Mouse (Mus musculus): Measurements from ENCODE around the gene Hsd17b14.
"Not testable (repeated sequence)": the region's sequence is repeated elsewhere in the genome, so short reads cannot be mapped to it uniquely, and the experiment has no call there.

Gene Hsd17b14

GRCm38 (mm10) chr7:45554744-45555143 is at the start of gene Hsd17b14:
Gene Hsd17b14, plus strand, starts transcription at chr7:45554893.
- DNase-seq (ENCODE audit: low read depth, low spot score) = no peak

GRCm38 (mm10) chr7:45507583-45507982 is 47.1 kb upstream of the Hsd17b14 start:
- no peak for DNase-seq (ENCODE audit: low read depth, low spot score)

GRCm38 (mm10) chr7:45508561-45508960 is 46.1 kb upstream of the Hsd17b14 start:
- DNase-seq (ENCODE audit: low read depth, low spot score) = no peak

GRCm38 (mm10) chr7:45509181-45509882 is 45.4 kb upstream of the Hsd17b14 start:
- DNase-seq (ENCODE audit: low read depth, low spot score) = no peak

- DNase-seq (ENCODE audit: low read depth, low spot score) = peak; percentile 92
Measured at GRCm38 (mm10) chr7:45509912-45510787, 44.5 kb upstream of the Hsd17b14 start, which contains the start of gene Nucb1. Gene Nucb1, minus strand, starts transcription at chr7:45510406.

GRCm38 (mm10) chr7:45514411-45514810 is 40.3 kb upstream of the Hsd17b14 start:
- DNase-seq (ENCODE audit: low read depth, low spot score) = no peak

GRCm38 (mm10) chr7:45515436-45515835 is 39.3 kb upstream of the Hsd17b14 start:
- no peak for DNase-seq (ENCODE audit: low read depth, low spot score)

- not testable (repeated sequence) for DNase-seq (ENCODE audit: low read depth, low spot score)
Measured at GRCm38 (mm10) chr7:45516846-45517245, 37.8 kb upstream of the Hsd17b14 start.

GRCm38 (mm10) chr7:45518618-45519017 is 36.1 kb upstream of the Hsd17b14 start:
- DNase-seq (ENCODE audit: low read depth, low spot score) = no peak

- peak; percentile 41 for DNase-seq (ENCODE audit: low read depth, low spot score)
Measured at GRCm38 (mm10) chr7:45519345-45520120, 35.2 kb upstream of the Hsd17b14 start.

- DNase-seq (ENCODE audit: low read depth, low spot score) = no peak
Measured at GRCm38 (mm10) chr7:45520605-45521004, 34.1 kb upstream of the Hsd17b14 start.

GRCm38 (mm10) chr7:45521728-45522184 is 32.9 kb upstream of the Hsd17b14 start:
- peak; percentile 97 for DNase-seq (ENCODE audit: low read depth, low spot score)

- no peak for DNase-seq (ENCODE audit: low read depth, low spot score)
Measured at GRCm38 (mm10) chr7:45522194-45522752, 32.4 kb upstream of the Hsd17b14 start.

GRCm38 (mm10) chr7:45522957-45523676 is 31.6 kb upstream of the Hsd17b14 start:
- no peak for DNase-seq (ENCODE audit: low read depth, low spot score)

- no peak for DNase-seq (ENCODE audit: low read depth, low spot score)
Measured at GRCm38 (mm10) chr7:45523678-45524170, 31.0 kb upstream of the Hsd17b14 start.

GRCm38 (mm10) chr7:45524841-45525621 is 29.7 kb upstream of the Hsd17b14 start:
- DNase-seq (ENCODE audit: low read depth, low spot score) = peak; percentile 35

GRCm38 (mm10) chr7:45525809-45526473 is 28.8 kb upstream of the Hsd17b14 start, which contains the start of the genes Ppp1r15a and Plekha4:
Gene Ppp1r15a, minus strand, starts transcription at chr7:45526268.
Gene Plekha4, plus strand, starts transcription at chr7:45526330.
- peak; percentile 97 for DNase-seq (ENCODE audit: low read depth, low spot score)

GRCm38 (mm10) chr7:45526474-45527120 is 28.1 kb upstream of the Hsd17b14 start:
- peak; percentile 81 for DNase-seq (ENCODE audit: low read depth, low spot score)

Measured in A20 (cell line).